Mouse (Mus musculus) stomach, postnatal 0 days (tissue): ENCODE results near the gene Stk31.

Source experiments
- CTCF ChIP-seq: IDR thresholded peaks from 2 replicates; pipeline ENCODE4 v1.5.1; 2016; ENCODE audit warnings: antibody characterized with exemption, low read depth, mild to moderate bottlenecking, moderate library complexity
- EP300 ChIP-seq: optimal IDR thresholded peaks from 2 replicates; pipeline ENCODE3; 2016; ENCODE audit warnings: antibody characterized with exemption

DNA sequence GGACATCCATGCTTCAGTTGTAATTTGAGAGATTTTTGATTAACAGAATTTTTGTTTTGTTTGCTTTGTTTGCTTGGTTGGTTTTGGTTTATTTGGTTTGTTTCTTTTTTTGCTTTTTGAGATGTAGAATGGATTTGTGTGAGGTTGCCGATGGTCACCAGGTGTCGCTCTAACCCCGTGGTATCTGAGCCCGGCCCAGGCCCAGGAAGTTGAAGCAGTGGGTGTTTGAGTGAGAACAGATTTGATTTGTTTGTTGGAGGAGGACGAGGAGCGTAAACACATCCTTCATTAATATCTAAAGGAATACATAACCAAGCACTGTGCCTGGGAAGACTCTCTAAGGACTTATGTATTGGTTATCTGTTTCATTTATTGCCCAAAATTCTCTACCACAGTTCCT lies 123.6 kb downstream of the Stk31 start:
- TF ChIP-seq CTCF (peak; percentile 92), EP300 (no peak)
